Mouse (Mus musculus) forebrain, postnatal 0 days (tissue): ENCODE measurements around the gene Zbtb20. TPM values are rescaled to one million over a fixed set of nuclear protein-coding genes. Genes with fewer than 3 reads are reported as not detected.

Source experiments
- ATAC-seq: fragments of 200-750 bp; cut with Nextera tagmentation; 2 replicates; pipeline ENCODE4 v1.8.0; 2017; ENCODE audit warnings: mild to moderate bottlenecking, moderate library complexity
- DNase-seq: peaks from one replicate; pipeline ENCODE4 v3.0.0-alpha.2; 2015
- H3K27ac ChIP-seq: fragments of 300-500 bp; sonication (generic); 2 replicates; pipeline ENCODE4 v1.5.1; 2014; ENCODE audit warnings: low read depth, mild to moderate bottlenecking, antibody characterized with exemption, low read length, moderate library complexity, mixed read lengths
- H3K27me3 ChIP-seq: fragments of 300-500 bp; sonication (generic); 2 replicates; pipeline ENCODE4 v1.6.1; 2014; ENCODE audit warnings: mild to moderate bottlenecking, low read length, mixed read lengths; ENCODE audit not compliant: insufficient read depth
- H3K36me3 ChIP-seq: fragments of 300-500 bp; sonication (generic); 2 replicates; pipeline ENCODE4 v1.6.1; 2014; ENCODE audit warnings: mild to moderate bottlenecking, moderate library complexity; ENCODE audit not compliant: insufficient read depth
- H3K4me1 ChIP-seq: fragments of 300-500 bp; sonication (generic); 2 replicates; pipeline ENCODE4 v1.6.1; 2014; ENCODE audit warnings: antibody characterized with exemption; ENCODE audit not compliant: insufficient read depth
- H3K4me2 ChIP-seq: fragments of 300-500 bp; sonication (generic); 2 replicates; pipeline ENCODE4 v1.6.1; 2014; ENCODE audit warnings: low read depth, mild to moderate bottlenecking, moderate library complexity
- H3K4me3 ChIP-seq: fragments of 300-500 bp; sonication (generic); 2 replicates; pipeline ENCODE4 v1.5.1; 2014; ENCODE audit warnings: low read depth, low read length, mixed read lengths
- H3K9ac ChIP-seq: fragments of 300-500 bp; sonication (generic); 2 replicates; pipeline ENCODE4 v1.6.1; 2014; ENCODE audit warnings: mild to moderate bottlenecking
- H3K9me3 ChIP-seq: fragments of 300-500 bp; sonication (generic); 2 replicates; pipeline ENCODE4 v1.6.1; 2016; ENCODE audit warnings: low read length
- CTCF ChIP-seq: sonication (generic); IDR thresholded peaks from 2 replicates; pipeline ENCODE4 v1.5.1; 2016; ENCODE audit warnings: antibody characterized with exemption, control low read depth, low read depth
- WGBS: fragments of 180-500 bp; shearing (Covaris S2); extraction: QIAGEN DNeasy Blood & Tissue Kit; methylation state at CpG from one replicate; pipeline ENCODE4 v1.1.7; 2014; 5-methylcytosine and 5-hydroxymethylcytosine counted together
- polyA plus RNA-seq: library from polyadenylated mRNA; unstranded; fragments of >200 nt; fragmentation: Nextera tagmentation; extraction: Ambion mirVana; gene quantifications from 2 replicates; pipeline ENCODE4 v1.2.1, GENCODE M21; 2015
- total RNA-seq: library from RNA; depleted of rRNA; stranded (reverse); fragments of >200 nt; gene quantifications from 2 replicates; pipeline ENCODE4 v1.2.3, GENCODE M21; 2014

Gene Zbtb20
- total and polyA plus RNA-seq, 2 experiments from 2014 or later: 63.4 to 90.9 TPM

- 97% methylated on average over 1 of the region's 1 CpGs for WGBS
- no peak overlapping the region for H3K4me3 ChIP-seq
- no peaks in the 10 kb centered on the region for H3K36me3 ChIP-seq
- H3K9me3 ChIP-seq: no peaks in the 10 kb centered on the region
- H3K27ac ChIP-seq: no peak overlapping the region
- ATAC-seq: no peak
- TF ChIP-seq CTCF: no peak
- DNase-seq: no peak
- H3K4me1 ChIP-seq: no peaks in the 10 kb centered on the region
- no peak overlapping the region for H3K9ac ChIP-seq
- no peaks in the 10 kb centered on the region for H3K27me3 ChIP-seq
- no peak overlapping the region for H3K4me2 ChIP-seq
Measured at GRCm38 (mm10) chr16:43190390-43190789, 314.7 kb downstream of the Zbtb20 start.

GRCm38 (mm10) chr16:43191060-43191850 lies 315.6 kb downstream of the Zbtb20 start:
- Histone ChIP-seq H3K27me3 (no peaks in the 10 kb centered on the region), H3K4me1 (no peaks in the 10 kb centered on the region), H3K27ac (0 out of 2 replicates have a peak overlapping the region, but pooled peaks have one; percentile 21), H3K9me3 (no peaks in the 10 kb centered on the region), H3K4me3 (no peak overlapping the region), H3K4me2 (no peak overlapping the region), H3K36me3 (no peaks in the 10 kb centered on the region), H3K9ac (no peak overlapping the region)
- TF ChIP-seq CTCF: no peak
- DNase-seq (peak; percentile 29), ATAC-seq (no peak)
- 72% methylated on average over 9 of the region's 9 CpGs for WGBS

GRCm38 (mm10) chr16:43193631-43194239 lies 318.1 kb downstream of the Zbtb20 start:
- Histone ChIP-seq H3K4me2 (peak overlapping the region; percentile 6; the same call in 1 of the 2 replicates), H3K27me3 (no peaks in the 10 kb centered on the region), H3K9me3 (no peaks in the 10 kb centered on the region), H3K36me3 (no peaks in the 10 kb centered on the region), H3K4me1 (no peaks in the 10 kb centered on the region), H3K4me3 (no peak overlapping the region), H3K27ac (peak overlapping the region; percentile 81), H3K9ac (0 out of 2 replicates have a peak overlapping the region, but pooled peaks have one; percentile 22)
- no peak for TF ChIP-seq CTCF
- DNase-seq (peak; percentile 68), ATAC-seq (peak; percentile 90)
- WGBS: 29% methylated on average over 6 of the region's 6 CpGs

GRCm38 (mm10) chr16:43217336-43218006 lies 341.8 kb downstream of the Zbtb20 start:
- ATAC-seq: no peak
- Histone ChIP-seq H3K27me3 (no peaks in the 10 kb centered on the region), H3K9me3 (no peaks in the 10 kb centered on the region), H3K36me3 (no peaks in the 10 kb centered on the region), H3K4me2 (no peak overlapping the region), H3K27ac (no peak overlapping the region), H3K4me1 (no peaks in the 10 kb centered on the region), H3K9ac (no peak overlapping the region), H3K4me3 (no peak overlapping the region)
- no peak for DNase-seq
- WGBS: 87% methylated on average over 4 of the region's 4 CpGs
- TF ChIP-seq CTCF: no peak

- DNase-seq (no peak), ATAC-seq (no peak)
- no peak overlapping the region for H3K9ac ChIP-seq
- no peaks in the 10 kb centered on the region for H3K9me3 ChIP-seq
- no peaks in the 10 kb centered on the region for H3K4me1 ChIP-seq
- H3K27me3 ChIP-seq: no peaks in the 10 kb centered on the region
- no peak for TF ChIP-seq CTCF
- no peak overlapping the region for H3K4me3 ChIP-seq
- no peak overlapping the region for H3K27ac ChIP-seq
- H3K36me3 ChIP-seq: no peaks in the 10 kb centered on the region
- WGBS: 93% methylated on average over 1 of the region's 1 CpGs
- no peak overlapping the region for H3K4me2 ChIP-seq
Measured at GRCm38 (mm10) chr16:43219367-43219766, 343.7 kb downstream of the Zbtb20 start.

GRCm38 (mm10) chr16:43221313-43221712 lies 345.6 kb downstream of the Zbtb20 start:
- Histone ChIP-seq H3K36me3 (no peaks in the 10 kb centered on the region), H3K4me2 (no peak overlapping the region), H3K9ac (no peak overlapping the region), H3K4me3 (no peak overlapping the region), H3K9me3 (no peaks in the 10 kb centered on the region), H3K4me1 (no peaks in the 10 kb centered on the region), H3K27ac (no peak overlapping the region), H3K27me3 (no peaks in the 10 kb centered on the region)
- ATAC-seq (no peak), DNase-seq (no peak)
- 71% methylated on average over 4 of the region's 4 CpGs for WGBS
- TF ChIP-seq CTCF: no peak

- TF ChIP-seq CTCF: no peak
- Histone ChIP-seq H3K4me3 (no peak overlapping the region), H3K36me3 (no peaks in the 10 kb centered on the region), H3K9ac (no peak overlapping the region), H3K27me3 (no peaks in the 10 kb centered on the region), H3K4me2 (no peak overlapping the region), H3K9me3 (no peaks in the 10 kb centered on the region), H3K4me1 (no peaks in the 10 kb centered on the region), H3K27ac (no peak overlapping the region)
- 48% methylated on average over 4 of the region's 4 CpGs for WGBS
- DNase-seq: no peak
- ATAC-seq: no peak
Measured at GRCm38 (mm10) chr16:43230253-43230652, 354.6 kb downstream of the Zbtb20 start.
